Mouse (Mus musculus) heart, adult 2 months (tissue): ENCODE measurements around the gene Pde6d. TPM values are rescaled to one million over a fixed set of nuclear protein-coding genes. Genes with fewer than 3 reads are reported as not detected.

Experiments used
- DNase-seq, 2 experiments: peaks; one replicate each; pipeline ENCODE4 v3.0.0; 2021
- H3K27ac ChIP-seq: fragments of 200-600 bp; 2 replicates; pipeline ENCODE4 v1.8.1; 2022
- H3K27me3 ChIP-seq: fragments of 200-500 bp; 2 replicates; pipeline ENCODE4 v1.6.1; 2012; ENCODE audit warnings: mild to moderate bottlenecking, low read length, inconsistent platforms, mixed read lengths; ENCODE audit not compliant: control insufficient read depth, insufficient read depth
- H3K36me3 ChIP-seq: fragments of 200-500 bp; 2 replicates; pipeline ENCODE4 v1.6.1; 2012; ENCODE audit warnings: low read length, inconsistent platforms; ENCODE audit not compliant: control insufficient read depth, insufficient read depth
- H3K4me1 ChIP-seq: fragments of 200-500 bp; 2 replicates; pipeline ENCODE4 v1.6.1; 2011; ENCODE audit warnings: low read length; ENCODE audit not compliant: control insufficient read depth, insufficient read depth
- H3K4me3 ChIP-seq: fragments of 200-600 bp; 2 replicates; pipeline ENCODE4 v1.8.1; 2022
- H3K79me2 ChIP-seq: fragments of 200-500 bp; replicated peaks from 2 replicates; pipeline ENCODE4 v1.6.1; 2012; ENCODE audit warnings: mild to moderate bottlenecking, inconsistent platforms, low read length, moderate library complexity, mixed read lengths; ENCODE audit not compliant: control insufficient read depth, insufficient read depth
- H3K9ac ChIP-seq: fragments of 200-500 bp; 2 replicates; pipeline ENCODE4 v1.6.1; 2012; ENCODE audit warnings: low read depth, mild to moderate bottlenecking, control low read depth, inconsistent platforms, low read length, mixed read lengths
- CTCF ChIP-seq: fragments of 200-600 bp; IDR thresholded peaks from 2 replicates; pipeline ENCODE4 v1.8.1; 2022; ENCODE audit warnings: antibody characterized with exemption, mild to moderate bottlenecking, moderate library complexity
- EP300 ChIP-seq: fragments of 200-500 bp; IDR thresholded peaks from 2 replicates; pipeline ENCODE4 v1.6.1; 2011; ENCODE audit warnings: low read depth, low read length, control low read depth; ENCODE audit not compliant: insufficient read depth
- POLR2A ChIP-seq: fragments of 200-500 bp; IDR thresholded peaks from 2 replicates; pipeline ENCODE4 v1.6.1; 2011; ENCODE audit warnings: mild to moderate bottlenecking, low read depth, low read length, control low read depth; ENCODE audit not compliant: insufficient read depth
- WGBS: fragments of 180-500 bp; shearing (Covaris S2); methylation state at CpG from one replicate; pipeline ENCODE4 v1.1.7; 2018; 5-methylcytosine and 5-hydroxymethylcytosine counted together
- intact Hi-C: fragments of 180-260 bp; cut with DNase I; formaldehyde crosslinking; loops from one replicate; pipeline ENCODE4 v1.15.1; 2025
- polyA plus RNA-seq: library from polyadenylated mRNA; depleted of rRNA; stranded (reverse); fragments of >200 nt; gene quantifications from 2 replicates; pipeline ENCODE4 v1.2.3, GENCODE M21; 2012
- total RNA-seq, 2 experiments: library from RNA; stranded (reverse); gene quantifications; 2 replicates each; pipeline ENCODE4 v1.2.3; 2021

The Pde6d gene
- total and polyA plus RNA-seq, 3 experiments, result 27.9 to 47.6 (median 40.4) TPM

- Histone ChIP-seq H3K4me3 (no peak overlapping the region), H3K9ac (no peak overlapping the region), H3K79me2 (no peaks in the 10 kb centered on the region), H3K4me1 (no peaks in the 10 kb centered on the region), H3K27ac (no peak overlapping the region), H3K27me3 (no peaks in the 10 kb centered on the region), H3K36me3 (no peaks in the 10 kb centered on the region)
- DNase-seq, result no peak
- TF ChIP-seq CTCF, result no peak
- no peak for TF ChIP-seq EP300
- no peak for TF ChIP-seq POLR2A
- intact Hi-C loops, result no loop called here
- 78% methylated on average over 2 of the region's 2 CpGs for WGBS
Measured at GRCm38 (mm10) chr1:86622296-86622695, 39.9 kb upstream of the Pde6d start.

DNA sequence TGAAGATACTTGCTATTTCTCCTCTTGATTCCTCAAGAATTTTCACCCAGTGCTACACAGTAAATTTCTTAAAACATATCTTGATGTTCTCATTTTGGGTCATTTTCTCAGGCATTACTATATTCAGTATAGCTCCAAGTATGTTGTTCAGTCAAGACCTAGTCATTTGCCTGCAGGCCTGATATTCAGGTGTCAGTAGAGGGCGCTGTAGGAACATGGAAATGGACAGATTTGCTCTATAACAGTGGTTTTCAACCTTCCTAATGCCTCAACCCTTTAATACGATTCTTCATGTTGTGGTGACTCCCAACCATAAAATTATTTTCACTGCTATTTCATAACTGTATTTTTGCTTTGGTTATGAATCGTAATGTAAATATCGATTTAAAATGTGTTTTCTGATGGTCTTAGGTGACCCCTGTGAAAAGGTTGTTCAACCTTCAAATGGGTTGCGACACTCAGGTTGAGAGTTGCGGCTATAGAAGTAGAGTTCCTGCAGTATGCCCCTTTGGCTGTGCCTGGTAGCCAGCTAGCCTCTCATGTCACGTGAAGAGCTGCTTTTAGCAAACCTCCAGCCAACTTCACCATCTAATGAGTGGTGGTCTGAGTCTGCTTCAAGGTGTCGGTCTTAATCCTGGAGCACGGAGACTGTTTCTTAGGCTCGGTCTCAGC lies 36.2 kb upstream of the Pde6d start:
- 64% methylated on average over 10 of the region's 10 CpGs for WGBS
- TF ChIP-seq EP300 (no peak), CTCF (peak; percentile 85), POLR2A (no peak)
- no peaks in the 10 kb centered on the region for H3K36me3 ChIP-seq
- H3K4me3 ChIP-seq, result no peak overlapping the region
- DNase-seq, result peak; percentile 15 to 32
- no peaks in the 10 kb centered on the region for H3K27me3 ChIP-seq
- no peak overlapping the region for H3K9ac ChIP-seq
- H3K4me1 ChIP-seq, result no peaks in the 10 kb centered on the region
- no peak overlapping the region for H3K27ac ChIP-seq
- intact Hi-C loops, result loop anchor here (1.0 to 2.0 kb wide), 2 partner anchors 424 to 568 kb away; no protein-coding TSS in a partner anchor
- no peaks in the 10 kb centered on the region for H3K79me2 ChIP-seq

DNA sequence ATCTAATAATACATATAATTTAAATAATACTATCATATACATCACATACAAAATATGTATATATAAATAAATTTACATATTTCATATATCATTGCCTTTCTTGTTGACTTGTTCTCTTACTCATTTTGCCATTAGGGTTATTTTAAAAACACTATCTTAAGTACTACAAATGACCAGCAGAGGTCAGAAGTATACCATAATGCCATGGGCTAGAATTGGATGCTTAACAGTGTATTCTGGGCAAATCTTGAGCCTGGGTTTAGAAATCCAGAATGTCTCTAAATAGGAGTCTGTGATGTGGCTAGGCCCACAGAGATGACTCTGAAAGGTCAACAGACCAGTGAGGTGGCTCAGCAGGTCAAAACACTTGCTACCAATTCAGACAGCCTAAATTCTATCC lies 31.8 kb upstream of the Pde6d start:
- intact Hi-C loops, result loop anchor here (1.0 kb wide), 1 partner anchor 428 kb away; no protein-coding TSS in a partner anchor
- DNase-seq, result no peak
- TF ChIP-seq POLR2A, result no peak
- peak; percentile 75 for TF ChIP-seq CTCF
- Histone ChIP-seq H3K4me3 (no peak overlapping the region), H3K27me3 (no peaks in the 10 kb centered on the region), H3K27ac (no peak overlapping the region), H3K36me3 (no peaks in the 10 kb centered on the region), H3K79me2 (no peaks in the 10 kb centered on the region), H3K9ac (no peak overlapping the region), H3K4me1 (no peaks in the 10 kb centered on the region)

- Histone ChIP-seq H3K79me2 (no peaks in the 10 kb centered on the region; the same call in 1 of the 2 replicates), H3K4me1 (no peaks in the 10 kb centered on the region), H3K9ac (no peak overlapping the region), H3K27me3 (no peaks in the 10 kb centered on the region), H3K4me3 (no peak overlapping the region), H3K36me3 (no peaks in the 10 kb centered on the region), H3K27ac (no peak overlapping the region)
- intact Hi-C loops, result no loop called here
- no peak for TF ChIP-seq POLR2A
- 0 out of 2 replicates have a peak, but pooled peaks have one; percentile 7 for TF ChIP-seq CTCF
- no peak for TF ChIP-seq EP300
- DNase-seq, result no peak
- 72% methylated on average over 1 of the region's 1 CpGs for WGBS
Measured at GRCm38 (mm10) chr1:86612081-86612480, 29.7 kb upstream of the Pde6d start.

DNA sequence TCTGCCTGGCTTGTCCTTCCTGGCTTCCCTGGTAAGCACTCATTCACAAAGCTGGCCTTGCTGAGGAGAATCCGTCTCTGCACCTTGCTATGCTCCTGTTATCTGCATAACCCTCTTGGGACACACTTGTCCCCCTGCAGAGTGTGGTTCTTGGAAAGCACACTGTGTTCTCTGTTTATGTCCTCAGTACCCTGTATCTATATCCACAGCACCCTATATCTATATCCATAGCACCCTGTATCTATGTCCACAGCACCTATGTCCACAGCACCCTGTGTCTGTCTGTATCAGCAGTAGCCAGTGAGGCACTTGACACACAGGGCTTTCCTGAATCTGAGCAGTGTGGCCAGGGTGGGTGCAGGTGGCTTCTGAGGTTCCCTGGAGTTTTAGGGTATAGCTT lies 28.5 kb upstream of the Pde6d start:
- no peak for DNase-seq
- no peaks in the 10 kb centered on the region; the same call in 1 of the 2 replicates for H3K79me2 ChIP-seq
- intact Hi-C loops, result no loop called here
- TF ChIP-seq POLR2A, result no peak
- TF ChIP-seq CTCF, result no peak
- no peak for TF ChIP-seq EP300
- no peaks in the 10 kb centered on the region for H3K4me1 ChIP-seq
- no peak overlapping the region for H3K9ac ChIP-seq
- no peak overlapping the region for H3K4me3 ChIP-seq
- WGBS, result 60% methylated on average over 1 of the region's 1 CpGs
- H3K27me3 ChIP-seq, result no peaks in the 10 kb centered on the region
- H3K27ac ChIP-seq, result no peak overlapping the region
- no peaks in the 10 kb centered on the region for H3K36me3 ChIP-seq

DNA sequence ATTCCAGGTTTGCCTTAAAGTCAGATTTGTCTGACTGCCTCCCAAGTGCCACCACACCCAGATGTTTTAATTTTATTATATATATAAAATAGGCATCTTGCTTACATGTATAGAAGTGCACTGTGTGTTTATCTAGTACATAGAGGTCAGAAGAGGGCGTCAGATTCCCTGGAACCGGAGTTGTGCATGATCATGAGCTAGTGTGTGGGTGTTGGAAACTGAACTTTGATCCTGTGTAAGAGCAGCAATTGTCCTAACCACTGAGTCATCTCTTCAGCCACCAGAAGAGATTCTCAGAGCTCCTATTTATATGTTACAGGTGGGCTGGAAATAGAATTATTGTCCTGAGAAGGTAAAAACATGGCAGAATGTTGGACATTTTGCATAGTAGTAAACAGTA lies 17.7 kb upstream of the Pde6d start:
- Histone ChIP-seq H3K4me1 (no peaks in the 10 kb centered on the region), H3K79me2 (no peaks in the 10 kb centered on the region), H3K9ac (no peak overlapping the region), H3K27ac (no peak overlapping the region), H3K27me3 (no peaks in the 10 kb centered on the region), H3K4me3 (no peak overlapping the region), H3K36me3 (no peaks in the 10 kb centered on the region)
- 81% methylated on average over 2 of the region's 2 CpGs for WGBS
- TF ChIP-seq EP300 (no peak), CTCF (no peak), POLR2A (no peak)
- intact Hi-C loops, result no loop called here
- DNase-seq, result no peak
